Mouse (Mus musculus) kidney, adult 11 months (tissue): Measurements from ENCODE around the gene Hfm1.

Experiments
- DNase-seq: peaks from one replicate; pipeline ENCODE4 v3.0.0; 2022

Gene Hfm1

DNA sequence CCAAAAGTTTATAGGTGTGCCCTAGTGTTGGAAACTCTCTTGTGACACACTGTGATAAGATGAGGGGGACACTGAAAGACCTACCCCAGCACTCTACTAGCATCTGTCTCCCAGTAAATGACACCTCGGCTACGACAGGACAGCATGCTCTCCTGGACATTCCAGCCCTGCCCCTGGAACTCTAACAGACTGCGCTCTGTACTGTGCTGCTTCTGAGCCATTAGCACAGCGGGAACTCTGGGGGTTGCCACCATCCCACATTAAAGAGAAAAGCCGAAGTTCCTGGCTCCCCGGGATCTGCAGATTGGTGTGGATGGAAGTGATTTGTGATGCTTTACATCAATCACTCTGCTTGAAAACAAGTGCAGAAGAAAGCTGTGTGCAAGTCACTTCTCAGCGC, 93.1 kb downstream of the Hfm1 start:
- no peak for DNase-seq

DNA sequence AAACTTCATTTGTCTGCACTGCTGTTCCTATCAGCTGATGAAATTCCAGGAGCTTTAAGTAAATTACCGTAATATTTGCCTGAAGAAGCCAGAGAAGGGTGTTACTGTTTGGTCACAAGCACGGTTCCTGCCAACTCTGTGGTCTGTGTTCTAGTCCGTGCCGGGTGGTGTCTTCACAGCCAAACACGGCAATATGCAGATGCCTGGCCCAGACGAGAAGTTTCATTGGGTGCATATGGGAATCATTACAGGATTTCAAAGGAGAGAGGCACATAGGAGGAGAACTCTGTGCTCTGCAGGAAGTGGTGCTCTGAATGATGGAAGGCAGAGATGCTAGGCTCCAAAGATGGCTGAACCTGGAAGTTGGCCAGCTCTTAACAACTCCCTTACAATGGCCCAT, 94.7 kb downstream of the Hfm1 start:
- DNase-seq = no peak

DNA sequence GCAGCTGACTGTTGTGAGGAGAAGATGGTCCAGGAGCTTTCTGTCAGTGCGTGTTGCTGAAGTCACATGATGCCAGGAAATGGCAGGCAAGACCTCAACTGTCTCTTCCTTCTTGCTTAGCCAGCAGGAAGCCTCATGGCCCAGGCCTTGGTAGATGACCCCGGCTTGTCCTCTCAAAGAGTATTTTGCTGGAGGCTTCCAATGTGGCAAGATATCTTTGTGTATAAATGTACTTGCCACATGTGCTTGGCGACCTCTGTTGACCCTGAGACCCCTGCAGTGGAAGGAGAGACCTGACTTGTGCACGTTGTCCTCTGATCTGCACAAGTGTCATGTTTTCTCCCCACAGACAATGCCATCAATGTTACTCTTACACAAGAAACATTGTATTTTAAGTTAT, 95.3 kb downstream of the Hfm1 start:
- no peak for DNase-seq

DNA sequence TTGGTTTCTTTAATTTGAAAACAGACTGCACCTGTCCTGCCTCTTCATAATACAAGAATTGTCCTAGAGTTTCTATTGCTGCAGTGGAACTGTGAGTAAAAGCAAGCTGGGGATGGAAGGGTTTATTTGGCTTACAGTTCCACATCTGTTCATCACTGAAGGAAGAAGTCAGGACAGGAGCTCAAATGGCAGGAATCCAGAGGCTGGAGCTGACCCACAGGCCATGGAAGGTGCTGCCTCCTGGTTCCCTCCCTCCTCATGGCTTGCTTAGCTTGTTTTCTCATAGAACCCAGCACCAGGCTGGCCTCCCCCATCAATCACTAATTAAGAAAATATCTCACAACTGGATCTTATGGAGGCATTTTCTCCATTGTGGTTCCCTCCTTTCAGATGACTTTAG, 99.4 kb downstream of the Hfm1 start:
- DNase-seq = no peak

DNA sequence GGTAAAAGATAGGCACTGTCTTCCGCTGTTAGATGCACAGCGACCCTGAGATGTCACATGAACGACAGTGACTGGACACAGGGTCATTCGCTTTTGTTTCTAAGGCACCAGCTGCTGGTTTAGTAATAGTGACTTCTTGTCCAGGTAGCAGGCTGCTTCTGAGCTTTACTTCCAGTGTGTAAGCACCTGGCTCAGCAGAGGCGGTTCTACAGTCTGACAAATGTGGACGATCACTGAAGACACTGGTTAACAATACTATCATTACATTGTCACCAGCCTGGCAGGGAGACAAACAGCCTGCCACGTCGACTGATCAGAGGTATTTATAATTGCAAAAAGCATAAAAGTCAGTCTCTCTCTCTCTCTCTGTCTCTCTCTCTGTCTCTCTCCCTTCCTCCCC, 100.1 kb downstream of the Hfm1 start:
- no peak for DNase-seq

DNA sequence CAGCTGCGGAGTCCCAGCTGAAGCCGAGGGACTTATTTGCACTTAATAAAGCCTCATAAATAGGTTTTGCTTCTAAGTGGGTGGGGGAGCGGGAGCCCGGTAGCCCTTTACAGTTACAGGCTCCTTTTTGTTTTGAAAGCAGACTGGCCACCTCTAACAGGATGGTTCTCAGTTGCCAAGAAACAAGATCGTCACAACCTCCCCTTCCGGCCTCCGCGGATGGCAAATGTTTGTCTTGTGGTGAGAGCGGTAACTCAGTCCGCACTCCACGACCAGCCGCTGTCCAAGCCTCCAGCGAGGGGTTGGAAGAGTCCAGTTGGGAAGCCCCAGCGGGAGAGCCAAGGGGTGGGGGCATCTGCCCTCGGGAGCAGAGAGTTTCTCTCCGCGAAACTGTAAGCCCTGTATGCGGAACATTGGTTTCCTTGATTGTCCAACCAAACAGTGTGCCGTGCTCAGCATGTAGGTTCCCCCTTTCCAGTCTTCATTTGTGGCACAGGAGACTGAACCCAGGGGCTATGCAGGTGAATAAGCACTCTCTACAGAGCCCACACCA, 100.7 kb downstream of the Hfm1 start:
- DNase-seq = no peak

DNA sequence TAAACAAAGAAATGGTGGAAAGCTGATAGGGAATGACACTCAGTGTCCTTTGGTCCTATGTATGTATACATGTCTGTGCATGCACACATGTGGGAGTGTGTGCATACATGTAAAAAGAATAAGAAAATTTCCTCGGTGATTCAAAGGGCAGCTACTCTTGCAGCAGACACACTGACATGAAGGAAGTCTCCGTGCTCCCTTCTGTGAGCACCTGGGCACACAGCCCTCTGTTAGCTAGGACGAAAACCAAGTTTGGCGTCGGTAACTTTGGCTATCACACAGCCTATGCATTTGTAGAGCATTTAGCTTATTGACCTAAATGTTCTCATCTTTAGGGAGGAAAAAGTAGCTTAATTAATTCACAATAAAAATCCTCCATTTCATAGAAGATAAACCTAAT, 101.4 kb downstream of the Hfm1 start:
- DNase-seq = no peak

DNA sequence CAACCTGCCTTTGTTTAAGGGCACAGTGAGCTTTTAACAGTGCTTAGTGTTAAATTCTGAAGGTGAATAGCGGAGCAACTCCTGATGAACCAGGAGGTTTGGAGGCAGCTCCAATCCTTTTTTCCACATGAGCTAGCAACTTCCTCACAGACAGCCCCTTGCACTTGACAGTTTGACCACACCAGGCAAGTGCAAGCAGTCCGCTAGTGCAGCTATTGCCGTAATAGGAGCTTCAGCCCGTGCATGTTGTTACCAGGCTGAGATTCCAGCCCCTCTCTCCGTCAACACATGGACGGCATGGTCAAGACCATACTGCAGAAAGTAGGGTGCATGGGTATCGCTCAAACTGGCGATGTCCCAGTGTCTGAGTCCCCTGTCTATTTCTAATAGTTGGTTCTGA, 106.5 kb downstream of the Hfm1 start:
- no peak for DNase-seq

DNA sequence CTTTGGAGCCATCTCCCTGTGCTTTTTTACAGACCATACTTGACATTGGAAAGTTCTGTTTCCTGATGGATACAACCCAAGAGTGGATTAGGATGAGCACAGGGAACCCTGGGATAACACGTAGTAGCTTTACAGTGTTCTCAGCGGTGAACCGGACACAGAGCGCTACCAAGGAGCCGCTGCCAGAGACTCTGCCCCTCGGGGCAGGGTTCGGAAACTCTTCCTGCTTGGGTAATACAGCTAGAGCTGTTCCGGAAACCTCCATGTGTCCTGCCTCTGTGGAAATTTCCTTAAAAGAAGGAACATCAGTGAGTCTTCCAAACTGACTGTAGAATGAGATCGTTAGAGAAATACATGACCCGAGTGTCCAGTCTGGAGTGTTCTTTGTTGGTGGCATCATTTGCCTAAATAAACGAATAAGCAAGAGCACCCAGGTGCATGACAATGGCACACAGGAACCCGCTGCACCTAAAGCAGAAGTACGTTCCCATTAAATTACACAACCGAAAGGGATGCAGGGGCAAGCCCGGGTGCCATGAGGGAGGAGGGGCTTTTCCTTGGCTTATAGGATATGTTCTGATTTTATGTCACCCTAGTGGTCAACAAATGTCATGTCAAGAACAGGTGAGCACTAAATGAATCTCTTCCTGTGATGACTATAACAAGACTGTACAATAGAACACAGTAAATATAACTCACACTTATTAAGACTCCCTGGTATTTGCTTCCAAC, 110.0 kb downstream of the Hfm1 start:
- DNase-seq = no peak

DNA sequence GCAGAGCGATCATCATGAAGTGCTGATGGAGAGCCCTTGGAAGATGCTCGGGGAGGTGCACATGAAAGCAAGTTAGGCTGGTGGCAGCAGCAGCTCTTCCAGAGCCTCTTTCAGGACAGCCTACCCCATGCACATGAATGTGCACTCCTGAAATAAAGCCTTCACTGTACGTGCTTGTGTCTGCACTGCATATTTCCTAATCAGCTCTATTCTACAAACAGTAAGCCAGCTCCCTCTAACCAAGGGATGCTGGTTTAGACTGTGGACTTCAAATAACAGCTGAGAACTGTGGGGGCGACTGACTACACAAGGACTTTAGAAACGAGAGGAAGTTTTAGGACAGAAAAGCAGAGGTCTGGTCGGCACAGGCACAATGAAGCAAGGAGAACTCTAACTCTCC, 111.5 kb downstream of the Hfm1 start:
- DNase-seq = no peak

DNA sequence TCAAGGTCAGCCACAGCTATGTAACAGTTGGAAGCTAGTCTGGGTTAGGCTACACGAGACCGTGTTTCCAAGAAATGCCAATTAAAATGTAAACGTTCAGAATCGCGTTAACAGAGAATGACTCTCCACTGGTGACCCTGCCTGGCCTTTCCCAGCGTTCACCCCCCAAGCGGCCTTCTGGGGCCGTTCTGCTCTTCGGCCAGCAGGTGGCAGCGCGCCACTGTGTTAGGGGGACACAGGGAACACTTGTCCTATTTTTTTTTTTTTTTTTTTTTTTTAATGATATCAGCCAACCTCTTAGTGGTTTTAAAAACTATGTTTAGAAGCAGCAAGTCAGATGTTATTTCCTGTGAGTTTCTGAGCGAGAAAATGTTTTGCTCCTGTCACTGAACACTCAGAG, 123.0 kb downstream of the Hfm1 start:
- peak; percentile 20 for DNase-seq

DNA sequence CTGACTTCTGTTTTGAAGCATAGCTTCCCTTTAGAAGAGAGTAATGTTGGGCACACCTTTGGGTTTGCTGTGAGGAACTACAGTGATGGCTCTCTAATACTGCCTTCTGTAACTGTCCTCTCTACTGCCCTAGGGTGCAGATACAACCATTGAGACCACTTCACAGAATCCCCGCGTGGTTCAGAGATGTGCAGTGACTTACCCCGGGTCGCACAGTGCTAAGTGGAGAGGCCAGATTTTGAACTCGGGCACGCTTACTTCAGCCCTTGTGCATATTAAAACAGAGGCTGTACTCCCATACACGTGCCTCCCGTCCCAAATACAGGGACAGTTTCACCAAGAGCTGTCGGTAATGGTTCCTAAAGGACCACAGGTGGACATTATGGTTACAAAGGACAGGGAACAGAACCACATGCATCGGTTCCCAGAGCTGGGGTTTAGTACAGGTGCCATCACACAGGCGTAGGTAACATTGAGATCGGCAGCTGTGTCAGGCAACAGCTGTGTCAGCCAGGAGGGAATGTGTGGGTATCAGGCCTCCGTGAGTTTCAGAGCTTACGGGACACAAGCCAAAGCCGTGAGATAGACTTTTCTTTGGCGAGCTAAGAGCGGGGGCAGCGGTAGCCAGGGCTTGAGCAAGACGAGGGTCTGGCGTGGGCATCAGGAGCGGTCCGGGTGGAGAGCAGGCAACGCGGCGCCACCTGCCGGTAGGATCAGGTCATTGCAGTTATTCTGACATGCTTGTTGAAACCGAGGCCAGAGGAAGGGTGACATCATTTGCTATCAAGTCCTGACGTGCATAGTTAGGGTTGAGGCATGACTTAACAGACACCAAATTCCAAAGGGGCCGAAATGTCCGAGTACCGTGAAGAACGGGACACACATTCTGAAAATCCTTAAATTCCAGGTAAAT, 124.0 kb downstream of the Hfm1 start:
- peak; percentile 65 for DNase-seq

DNA sequence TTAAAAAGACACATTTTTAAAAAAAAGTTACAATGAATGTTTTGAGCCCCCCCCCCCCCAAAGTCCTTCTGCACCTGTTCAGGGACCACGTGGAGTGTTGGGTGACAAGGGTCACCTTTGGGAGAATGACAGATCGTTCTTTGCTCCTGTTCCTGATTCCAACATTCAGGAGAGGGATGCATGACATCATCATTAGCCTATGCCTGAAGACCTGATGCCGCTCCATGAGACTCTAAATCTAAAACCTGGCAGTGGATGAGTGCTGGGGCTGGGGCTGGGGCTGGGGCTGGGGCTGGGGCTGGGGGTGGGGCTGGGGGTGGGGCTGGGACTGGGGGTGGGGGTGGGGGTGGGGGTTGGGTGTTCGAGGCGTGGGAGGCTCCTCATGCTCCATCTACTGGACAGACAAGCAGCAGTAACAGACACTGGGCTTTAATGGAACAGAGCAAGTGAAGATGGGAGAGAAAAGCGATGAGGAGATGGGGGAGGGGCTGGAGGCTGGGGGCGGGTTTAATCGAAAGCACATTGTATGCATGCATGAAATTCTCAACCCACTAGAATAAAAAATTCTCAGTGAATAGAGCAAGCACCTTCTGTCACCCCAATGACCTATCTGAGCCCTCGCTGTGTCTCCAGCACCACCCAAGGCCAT, 124.8 kb downstream of the Hfm1 start:
- no peak for DNase-seq

DNA sequence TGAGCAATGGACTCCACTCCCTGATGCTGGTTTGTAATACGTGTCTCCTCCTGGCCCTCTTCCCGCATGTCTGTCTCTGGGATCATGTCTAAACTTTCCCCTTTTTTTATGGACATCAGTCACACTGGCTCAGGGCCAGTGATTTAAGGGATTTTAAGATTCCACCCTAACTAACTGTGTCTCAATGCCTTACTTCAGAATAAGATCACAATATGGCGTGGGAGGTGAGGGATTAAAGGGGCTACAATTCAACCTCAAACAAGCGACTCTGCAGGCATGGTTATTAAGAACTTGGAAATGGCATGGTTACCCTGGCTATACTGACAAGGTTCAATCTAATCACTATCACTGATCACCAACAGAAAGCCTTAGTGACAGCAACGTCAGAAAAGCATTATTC, 128.2 kb downstream of the Hfm1 start:
- DNase-seq = no peak

DNA sequence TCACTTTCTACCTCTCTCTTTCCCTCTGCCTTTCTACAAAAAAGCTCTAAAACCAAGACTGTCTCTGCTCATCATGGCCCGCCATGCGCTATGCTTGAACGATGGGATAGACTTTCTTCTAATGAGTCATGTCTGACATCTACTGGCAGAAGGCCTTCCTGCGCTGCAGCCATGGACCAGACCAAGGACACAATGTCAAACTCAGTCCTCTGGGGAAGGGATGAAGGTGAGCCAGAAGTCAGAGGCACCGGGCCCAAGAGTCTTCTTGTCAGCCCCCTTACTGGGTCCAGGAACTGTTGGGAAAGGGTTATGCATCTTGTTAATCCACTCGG, 134.9 kb downstream of the Hfm1 start:
- DNase-seq = no peak

DNA sequence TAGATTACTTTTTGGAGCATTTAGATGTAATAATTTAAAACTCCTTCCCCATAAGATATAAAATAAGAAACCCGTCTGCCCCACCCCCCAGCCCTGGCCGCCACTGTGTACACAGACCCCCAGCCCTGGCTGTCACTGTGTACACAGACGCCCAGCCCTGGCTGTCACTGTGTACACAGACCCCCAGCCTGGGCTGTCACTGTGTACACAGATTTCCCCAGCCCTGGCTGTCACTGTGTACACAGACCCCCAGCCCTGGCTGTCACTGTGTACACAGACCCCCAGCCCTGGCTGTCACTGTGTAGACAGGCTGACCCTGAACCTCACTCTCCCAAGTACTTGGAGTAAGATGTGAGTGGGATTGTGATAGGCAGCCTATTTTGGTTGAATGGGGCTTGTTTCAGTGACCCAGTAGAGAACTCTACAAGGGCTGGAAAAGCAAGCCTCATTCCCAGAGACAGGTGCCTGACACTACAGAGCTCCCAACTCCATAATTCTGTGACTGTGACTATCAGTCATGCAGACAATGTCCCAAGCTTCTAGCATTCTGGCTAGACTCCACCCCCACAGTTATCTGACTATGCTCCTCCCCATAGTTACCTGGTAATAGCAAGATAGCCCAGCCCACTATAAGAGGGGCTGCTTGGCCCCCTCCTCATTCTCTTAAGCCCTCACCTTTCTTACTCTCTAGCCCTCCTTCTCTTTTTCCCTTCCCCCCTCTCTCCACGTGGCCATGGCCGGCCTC, 135.5 kb downstream of the Hfm1 start:
- DNase-seq = no peak
